Mouse (Mus musculus): Measurements from ENCODE around the gene Sec14l1.

- TF ChIP-seq CTCF (IDR thresholded peaks at IDR 0.05; ENCODE audit: low read depth): no peak
- TF ChIP-seq EP300 (IDR thresholded peaks at IDR 0.05; ENCODE audit: low read depth): no peak
Observed at GRCm38 (mm10) chr11:117175472-117175871, 60.5 kb downstream of the Sec14l1 start.

All from liver, postnatal 0 days (tissue).